Mouse (Mus musculus): ENCODE measurements around the gene Vmn1r122. TPM values are rescaled to one million over a fixed set of nuclear protein-coding genes. Genes with fewer than 3 reads are reported as not detected.
"Not testable (repeated sequence)": the region's sequence is repeated elsewhere in the genome, so short reads cannot be mapped to it uniquely, and the experiment has no call there.

Gene Vmn1r122
- not detected in 2 replicates for polyA plus RNA-seq (2016; fragmentation: Nextera tagmentation; extraction: Ambion mirVana)

GRCm38 (mm10) chr7:21134028-21134427 lies at the start of gene Vmn1r122:
Gene Vmn1r122 (minus strand): TSS chr7:21134128.
- H3K4me1 ChIP-seq; DNase-seq (ENCODE audit: low spot score); H3K4me3 ChIP-seq; H3K36me3 ChIP-seq; H3K9me3 ChIP-seq; H3K27ac ChIP-seq; H3K27me3 ChIP-seq (ENCODE audit: insufficient read depth, poor library complexity, severe bottlenecking): not testable (repeated sequence)
- 57% methylated on average over 3 of the region's 3 CpGs for WGBS

- not testable (repeated sequence) for H3K27ac ChIP-seq; H3K27me3 ChIP-seq (ENCODE audit: insufficient read depth, poor library complexity, severe bottlenecking); H3K4me3 ChIP-seq; H3K36me3 ChIP-seq; DNase-seq (ENCODE audit: low spot score); H3K4me1 ChIP-seq; H3K9me3 ChIP-seq
- 38% methylated on average over 1 of the region's 3 CpGs for WGBS
Observed at GRCm38 (mm10) chr7:21161885-21162284, 28.0 kb upstream of the Vmn1r122 start, which contains the start of gene Vmn1r123. Gene Vmn1r123 (plus strand): TSS chr7:21162185.

DNA sequence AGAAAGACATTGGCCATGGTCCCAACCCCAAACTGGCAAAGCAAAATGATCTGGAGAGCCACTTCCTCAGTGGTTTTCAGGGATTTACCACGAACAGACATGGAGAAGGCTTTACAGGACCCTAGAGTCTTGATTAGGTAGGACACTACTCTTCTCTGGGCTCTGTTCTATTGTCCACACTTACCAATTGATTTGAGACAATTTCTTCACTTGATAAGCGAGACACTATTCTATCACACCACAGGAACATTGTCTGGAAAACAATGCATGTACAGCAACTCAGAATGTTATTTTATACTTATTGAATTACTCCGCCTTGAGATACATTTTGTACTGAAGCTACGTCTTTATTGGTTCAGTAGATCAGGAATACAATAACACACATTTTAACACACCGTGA lies 35.5 kb downstream of the Vmn1r122 start, which contains the start of gene Vmn1r121:
TSS of gene Vmn1r121 (minus strand) at position 101 of the 400 bp plus-strand sequence.
- H3K4me1 ChIP-seq; H3K36me3 ChIP-seq; H3K4me3 ChIP-seq; H3K27ac ChIP-seq; H3K9me3 ChIP-seq; H3K27me3 ChIP-seq (ENCODE audit: insufficient read depth, poor library complexity, severe bottlenecking); DNase-seq (ENCODE audit: low spot score): not testable (repeated sequence)
- WGBS = 74% methylated on average over 5 of the region's 5 CpGs

Other genes starting within 250 kb of the Vmn1r122 start
- not detected in 2 replicates for gene Vmn1r118, start 221.8 kb downstream of the Vmn1r122 start, polyA plus RNA-seq (2016; fragmentation: Nextera tagmentation; extraction: Ambion mirVana)
- gene Vmn1r119, start 121.7 kb downstream of the Vmn1r122 start, polyA plus RNA-seq (2016; fragmentation: Nextera tagmentation; extraction: Ambion mirVana) = not detected in 2 replicates
- not detected in 2 replicates for gene Vmn1r120, start 80.3 kb downstream of the Vmn1r122 start, polyA plus RNA-seq (2016; fragmentation: Nextera tagmentation; extraction: Ambion mirVana)
- gene Vmn1r121, start 35.6 kb downstream of the Vmn1r122 start, polyA plus RNA-seq (2016; fragmentation: Nextera tagmentation; extraction: Ambion mirVana) = not detected in 2 replicates
- gene Vmn1r123, start 28.1 kb upstream of the Vmn1r122 start, polyA plus RNA-seq (2016; fragmentation: Nextera tagmentation; extraction: Ambion mirVana) = not detected in 2 replicates
- not detected in 2 replicates for gene Gm5157, start 56.3 kb upstream of the Vmn1r122 start, polyA plus RNA-seq (2016; fragmentation: Nextera tagmentation; extraction: Ambion mirVana)
- not detected in 2 replicates for gene Vmn1r124, start 126.5 kb upstream of the Vmn1r122 start, polyA plus RNA-seq (2016; fragmentation: Nextera tagmentation; extraction: Ambion mirVana)
- not detected in 2 replicates for gene Vmn1r125, start 138.1 kb upstream of the Vmn1r122 start, polyA plus RNA-seq (2016; fragmentation: Nextera tagmentation; extraction: Ambion mirVana)
- gene Vmn1r126, start 167.3 kb upstream of the Vmn1r122 start, polyA plus RNA-seq (2016; fragmentation: Nextera tagmentation; extraction: Ambion mirVana) = not detected in 2 replicates
- not detected in 2 replicates for gene Vmn1r127, start 185.7 kb upstream of the Vmn1r122 start, polyA plus RNA-seq (2016; fragmentation: Nextera tagmentation; extraction: Ambion mirVana)
- not detected in 2 replicates for gene Vmn1r128, start 215.2 kb upstream of the Vmn1r122 start, polyA plus RNA-seq (2016; fragmentation: Nextera tagmentation; extraction: Ambion mirVana)
- not detected in 2 replicates for gene Vmn1r129, start 227.2 kb upstream of the Vmn1r122 start, polyA plus RNA-seq (2016; fragmentation: Nextera tagmentation; extraction: Ambion mirVana)